In the genomic region with DNA sequence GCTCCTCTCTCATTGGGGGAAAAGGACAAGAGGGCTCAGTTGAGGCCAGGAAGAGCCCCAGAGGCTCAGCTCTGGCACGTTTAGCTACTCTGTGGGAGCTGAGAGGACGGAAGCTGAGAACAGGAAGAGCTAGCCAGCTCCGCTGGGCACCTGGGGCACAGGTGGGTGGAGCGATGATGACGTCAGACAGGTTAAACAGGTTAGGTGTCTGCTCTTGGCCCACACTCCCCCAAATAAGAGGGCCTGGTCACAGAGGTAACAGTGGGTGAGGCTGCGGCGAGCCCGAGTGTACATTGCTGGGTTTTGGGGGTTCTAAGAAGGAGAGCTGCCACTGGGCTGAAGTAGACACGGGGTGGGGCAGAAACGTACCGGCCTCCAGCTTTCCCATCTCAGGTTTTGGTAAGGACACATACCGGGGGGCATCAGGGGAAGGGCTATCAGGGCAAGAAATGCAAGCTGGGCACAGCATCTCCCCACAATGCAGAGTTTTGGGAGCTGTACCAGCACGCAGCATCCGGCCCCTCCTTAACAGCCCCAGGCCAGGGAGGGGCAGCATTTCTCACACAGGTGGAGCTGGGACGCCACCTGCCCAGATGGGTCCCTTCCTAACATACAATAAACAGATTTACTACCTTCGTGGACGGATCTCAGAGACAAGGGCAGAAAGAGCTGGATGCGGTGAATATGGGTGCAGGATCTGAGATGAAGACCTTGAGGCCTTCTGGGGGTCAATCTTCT, we compare ENCODE assay signal across 11 mouse cellular contexts. TPM values are rescaled to one million over a fixed set of nuclear protein-coding genes. Genes with fewer than 3 reads are reported as not detected.
DNase-seq lines count a peak whose midpoint lies in the region; ATAC-seq and TF ChIP-seq lines count a peak whose summit lies in the region.
"Had no signal": no experiment of that assay in that cellular context is flagged by ENCODE, and none has a peak within 500 bp of the region (broad histone marks: within the 10 kb centered on the region; RNA-seq: fewer than 3 reads in every experiment).

Gene Rab25, minus strand, starts transcription at position 121 of the 738 bp plus-strand sequence.

- no peaks in the 10 kb centered on the region for H3K36me3 ChIP-seq in kidney, postnatal 0 days (ENCODE audit: insufficient read depth, low read length)
- no peaks in the 10 kb centered on the region for H3K36me3 ChIP-seq in lung, postnatal 0 days (ENCODE audit: insufficient read depth, low read length)

- no peaks in the 10 kb centered on the region for H3K27me3 ChIP-seq in kidney, postnatal 0 days (ENCODE audit: insufficient read depth, low read length)
- no peaks in the 10 kb centered on the region for H3K27me3 ChIP-seq in lung, postnatal 0 days (replicated peaks; ENCODE audit: insufficient read depth, low read length)

- ATAC-seq in kidney, postnatal 0 days (replicated peaks; ENCODE audit: low FRiP score, low read depth) = no peak
- ATAC-seq in lung, postnatal 0 days = peak; percentile 53

- peaks cover 10% of the 10 kb centered on the region for H3K4me1 ChIP-seq in kidney, postnatal 0 days (replicated peaks; ENCODE audit: insufficient read depth, low read length)
- peaks cover 6% of the 10 kb centered on the region; the same call in 1 of the 2 replicates for H3K4me1 ChIP-seq in lung, postnatal 0 days (ENCODE audit: insufficient read depth, low read depth, low read length)

- intact Hi-C loops in gastrocnemius, postnatal 14 days (cut with DNase I; ENCODE audit: low total_unique reads) = no loop called here

- no peak for TF ChIP-seq CTCF in kidney, postnatal 0 days (IDR thresholded peaks at IDR 0.05; ENCODE audit: low read depth)
- TF ChIP-seq CTCF in lung, postnatal 0 days (IDR thresholded peaks at IDR 0.05) = no peak

- H3K4me2 ChIP-seq in kidney, postnatal 0 days (ENCODE audit: low read length) = peak within 1 kb of the TSS; percentile 41
- peak within 1 kb of the TSS; percentile 48 for H3K4me2 ChIP-seq in lung, postnatal 0 days (replicated peaks; ENCODE audit: low read depth, low read length)
- H3K4me2 ChIP-seq: liver, embryonic 11.5 days had no signal

- H3K4me3 ChIP-seq in kidney, postnatal 0 days (replicated peaks; ENCODE audit: low read depth, low read length) = no peak within 1 kb of the TSS
- peak within 1 kb of the TSS; percentile 10; the same call in 1 of the 2 replicates for H3K4me3 ChIP-seq in lung, postnatal 0 days (ENCODE audit: low read depth, low read length)
- H3K4me3 ChIP-seq: gastrocnemius, adult 2 months had no signal

- peak; percentile 67 to 71 for DNase-seq in urinary bladder, adult 18-20 months (ENCODE audit: low spot score in 2 of 2)
- DNase-seq in urinary bladder, postnatal 10 days (ENCODE audit: low spot score) = no peak
- DNase-seq in kidney, postnatal 0 days (ENCODE audit: low spot score) = no peak
- peak; percentile 91 for DNase-seq in lung, postnatal 0 days (ENCODE audit: low spot score)
- no peak for DNase-seq in left cerebral cortex, adult 18-20 months (ENCODE audit: low spot score in 2 of 2)
- DNase-seq in gastrocnemius, postnatal 14 days = no peak
- no peak for DNase-seq in embryo, embryonic 9.5 days (ENCODE audit: extremely low spot score)
- no peak for DNase-seq in cerebellum, adult 8-10 months
- DNase-seq: gastrocnemius, adult 2 months; heart, postnatal 36 days had no signal

- no peak within 1 kb of the TSS for H3K9ac ChIP-seq in kidney, postnatal 0 days (ENCODE audit: low read depth, low read length)
- peak within 1 kb of the TSS; percentile 23; the same call in 1 of the 2 replicates for H3K9ac ChIP-seq in lung, postnatal 0 days (replicated peaks; ENCODE audit: low read depth)

- H3K27ac ChIP-seq in kidney, postnatal 0 days = peak within 1 kb of the TSS; percentile 42; the same call in 1 of the 2 replicates
- H3K27ac ChIP-seq in lung, postnatal 0 days (ENCODE audit: low read length) = peak within 1 kb of the TSS; percentile 89
- H3K27ac ChIP-seq: gastrocnemius, adult 2 months had no signal

- H3K9me3 ChIP-seq in kidney, postnatal 0 days (replicated peaks; ENCODE audit: low read length) = no peaks in the 10 kb centered on the region
- H3K9me3 ChIP-seq in lung, postnatal 0 days (ENCODE audit: low read length) = no peaks in the 10 kb centered on the region

- WGBS in kidney, postnatal 0 days = 48% methylated on average over 18 of the region's 18 CpGs
- WGBS in lung, postnatal 0 days = 36% methylated on average over 18 of the region's 18 CpGs

- TF ChIP-seq EP300 in lung, postnatal 0 days (IDR thresholded peaks at IDR 0.05) = peak; percentile 17; the same call in 1 of the 2 replicates

RNA-seq across cellular contexts. Expression of gene Rab25, which starts in this region (rescaled TPM):
- 27.4 and 28.9 TPM in 2 replicates for polyA plus RNA-seq in kidney, postnatal 0 days (2015; fragmentation: Nextera tagmentation; extraction: Ambion mirVana)
- polyA plus RNA-seq in lung, postnatal 0 days (2015; fragmentation: Nextera tagmentation; extraction: Ambion mirVana) = 61.4 and 61.8 TPM in 2 replicates
- total RNA-seq in left cerebral cortex, adult 18-20 months (2021) = not detected
- total RNA-seq in gastrocnemius, postnatal 14 days (2021) = not detected
- total RNA-seq: gastrocnemius, adult 2 months; heart, postnatal 36 days had no signal

Comparison
In these comparisons a context has a peak if more than half of its experiments do, and no peak if none do; other contexts are left out.
1. DNase-seq: peak in urinary bladder, adult 18-20 months (2 of 2) and lung, postnatal 0 days (single experiment); none in urinary bladder, postnatal 10 days (single experiment), kidney, postnatal 0 days (single experiment), left cerebral cortex, adult 18-20 months (0 of 2), gastrocnemius, postnatal 14 days (single experiment), embryo, embryonic 9.5 days (single experiment) and cerebellum, adult 8-10 months (single experiment).